Mouse (Mus musculus) neutrophil, adult 65 days (primary cell): ENCODE data around the gene Fgf5. TPM values are rescaled to one million over a fixed set of nuclear protein-coding genes. Genes with fewer than 3 reads are reported as not detected.

ENCODE experiments used
- total RNA-seq: library from RNA; stranded (reverse); gene quantifications from 2 replicates; pipeline ENCODE4 v1.2.4, GENCODE M21; 2023

Fgf5 gene
- total RNA-seq: not detected in 2 replicates

DNA sequence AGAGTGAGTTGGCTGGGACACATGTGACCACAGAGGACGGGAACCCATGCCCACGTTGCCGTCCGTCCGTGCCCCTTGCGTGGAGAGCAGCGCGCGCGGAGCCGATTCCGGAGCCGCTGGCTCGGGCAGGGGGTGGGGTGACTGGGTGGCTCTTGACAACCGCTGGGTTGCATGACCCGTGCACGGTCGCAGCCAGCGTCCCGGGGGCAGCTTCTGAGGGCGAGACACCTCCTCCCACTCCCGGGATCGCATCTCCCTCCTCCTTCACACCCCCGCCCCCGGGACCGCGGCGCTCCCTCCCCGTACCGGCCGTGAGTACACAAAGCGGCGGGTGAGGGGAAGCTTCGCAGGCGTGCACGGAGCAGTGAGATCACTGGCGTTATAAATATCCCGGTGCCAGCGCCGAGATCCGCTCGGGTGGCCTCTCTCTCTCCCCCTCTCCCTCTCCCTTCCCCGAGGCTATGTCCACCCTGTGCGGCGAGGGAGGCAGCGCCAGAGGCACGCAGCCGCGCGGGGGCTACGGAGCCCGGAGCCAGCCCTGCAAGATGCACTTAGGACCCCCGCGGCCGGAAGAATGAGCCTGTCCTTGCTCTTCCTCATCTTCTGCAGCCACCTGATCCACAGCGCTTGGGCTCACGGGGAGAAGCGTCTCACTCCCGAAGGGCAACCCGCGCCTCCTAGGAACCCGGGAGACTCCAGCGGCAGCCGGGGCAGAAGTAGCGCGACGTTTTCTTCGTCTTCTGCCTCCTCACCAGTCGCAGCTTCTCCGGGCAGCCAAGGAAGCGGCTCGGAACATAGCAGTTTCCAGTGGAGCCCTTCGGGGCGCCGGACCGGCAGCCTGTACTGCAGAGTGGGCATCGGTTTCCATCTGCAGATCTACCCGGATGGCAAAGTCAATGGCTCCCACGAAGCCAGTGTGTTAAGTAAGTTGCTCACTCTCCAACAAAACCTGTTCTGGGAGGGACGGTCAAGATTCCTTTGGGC is at the start of gene Fgf5:
Fgf5 (plus strand) TSS at position 347 of the 984 bp plus-strand sequence.

Other genes with a start within 250 kb of the Fgf5 start
- gene Antxr2, start 223.1 kb upstream of the Fgf5 start, total RNA-seq: 115 and 210 TPM in 2 replicates
- 0.09 TPM in 1 of 2 replicates, not detected in the other for gene Prdm8, start 87.0 kb upstream of the Fgf5 start, total RNA-seq
- not detected in 2 replicates for gene Cfap299, start 75.1 kb downstream of the Fgf5 start, total RNA-seq